Mouse (Mus musculus) myocyte (in vitro differentiated cells): ENCODE data around the gene Rrp1b.

Experiments
- E2F4 ChIP-seq: IDR thresholded peaks from one replicate; pipeline ENCODE4 v1.6.1; 2011; ENCODE audit warnings: mild to moderate bottlenecking, control low read depth, moderate library complexity; ENCODE audit not compliant: insufficient read depth
- MAX ChIP-seq: IDR thresholded peaks from one replicate; pipeline ENCODE4 v1.6.1; 2011; ENCODE audit warnings: low read depth, mild to moderate bottlenecking, control low read depth
- MYOD1 ChIP-seq, 3 experiments: IDR thresholded peaks; one replicate each; pipeline ENCODE4 v1.6.1; 2011; ENCODE audit warnings: control low read depth in 2 of 3, low read depth in 2 of 3, mild to moderate bottlenecking in 2 of 3, moderate library complexity in 1 of 3; ENCODE audit not compliant: insufficient read length in 2 of 3, control insufficient read depth in 1 of 3
- MYOG ChIP-seq, 3 experiments: IDR thresholded peaks; one replicate each; pipeline ENCODE4 v1.6.1; 2011; ENCODE audit warnings: control low read depth in 2 of 3, low read depth in 2 of 3, mild to moderate bottlenecking in 2 of 3; ENCODE audit not compliant: insufficient read length in 2 of 3, control insufficient read depth in 1 of 3, insufficient read depth in 1 of 3
- POLR2A ChIP-seq: IDR thresholded peaks from one replicate; pipeline ENCODE4 v1.6.1; 2011; ENCODE audit warnings: low read depth, mild to moderate bottlenecking, control low read depth, moderate library complexity; ENCODE audit not compliant: insufficient read length
- POLR2AphosphoS2 ChIP-seq: IDR thresholded peaks from one replicate; pipeline ENCODE4 v1.6.1; 2011; ENCODE audit warnings: low read depth, control low read depth; ENCODE audit not compliant: insufficient read length
- REST ChIP-seq: IDR thresholded peaks from one replicate; pipeline ENCODE4 v1.6.1; 2011; ENCODE audit warnings: mild to moderate bottlenecking, control low read depth, moderate library complexity; ENCODE audit not compliant: insufficient read depth, insufficient read length
- TCF12 ChIP-seq: IDR thresholded peaks from one replicate; pipeline ENCODE4 v1.6.1; 2011; ENCODE audit warnings: mild to moderate bottlenecking, control low read depth; ENCODE audit not compliant: poor library complexity, insufficient read depth, severe bottlenecking
- TCF3 ChIP-seq: IDR thresholded peaks from one replicate; pipeline ENCODE4 v1.6.1; 2011; ENCODE audit warnings: low read depth, control low read depth; ENCODE audit not compliant: insufficient read length
- USF1 ChIP-seq: IDR thresholded peaks from one replicate; pipeline ENCODE4 v1.6.1; 2011; ENCODE audit warnings: low read depth, mild to moderate bottlenecking, control low read depth, moderate library complexity

- no peak for TF ChIP-seq MAX
- TF ChIP-seq TCF12: no peak
- TF ChIP-seq POLR2A: no peak
- no peak for TF ChIP-seq MYOD1 (IDR thresholded peaks at IDR 0.05; ENCODE audit: control insufficient read depth in 1 of 3, insufficient read length in 2 of 3, low read depth in 2 of 3)
- TF ChIP-seq POLR2AphosphoS2: no peak
- TF ChIP-seq MYOG (IDR thresholded peaks at IDR 0.05; ENCODE audit: control insufficient read depth in 1 of 3, insufficient read depth in 1 of 3, insufficient read length in 2 of 3, low read depth in 2 of 3): no peak
- TF ChIP-seq USF1: no peak
- no peak for TF ChIP-seq E2F4
- no peak for TF ChIP-seq REST
- TF ChIP-seq TCF3: no peak
Measured at GRCm38 (mm10) chr17:32052237-32053080, 16.6 kb downstream of the Rrp1b start.
